Mouse (Mus musculus) MEL (cell line): ENCODE data around the gene Lhx5. TPM values are rescaled to one million over a fixed set of nuclear protein-coding genes. Genes with fewer than 3 reads are reported as not detected.

Experiments used
- DNase-seq: peaks from one replicate; pipeline ENCODE4 v3.0.0; 2011; ENCODE audit warnings: low read depth, low spot score
- H3K27ac ChIP-seq: 2 replicates; pipeline ENCODE4 v1.5.1; 2012; ENCODE audit warnings: low read depth, mild to moderate bottlenecking, control low read depth, low read length, moderate library complexity; ENCODE audit not compliant: control insufficient read depth
- H3K27me3 ChIP-seq, 2 experiments: fragments of 150-350 bp in 1 of 2; sonication (generic) in 1 of 2; 2 replicates each; pipeline ENCODE4 v1.6.1; 2012; ENCODE audit warnings: low read length in 2 of 2, mild to moderate bottlenecking in 2 of 2, improper control_type of control experiment in 1 of 2, moderate library complexity in 1 of 2; ENCODE audit not compliant: insufficient read depth in 2 of 2, control insufficient read depth in 1 of 2
- H3K36me3 ChIP-seq, 2 experiments: 2 replicates each; pipeline ENCODE4 v1.6.1; 2012 to 2014; ENCODE audit warnings: low read length in 2 of 2, improper control_type of control experiment in 1 of 2, inconsistent platforms in 1 of 2, mild to moderate bottlenecking in 1 of 2; ENCODE audit not compliant: insufficient read depth in 2 of 2, control insufficient read depth in 1 of 2
- H3K4me1 ChIP-seq, 2 experiments: fragments of 150-350 bp in 1 of 2; sonication (generic) in 1 of 2; 2 replicates each; pipeline ENCODE4 v1.6.1; 2012; ENCODE audit warnings: low read length in 2 of 2, improper control_type of control experiment in 1 of 2, mild to moderate bottlenecking in 1 of 2; ENCODE audit not compliant: insufficient read depth in 2 of 2, control insufficient read depth in 1 of 2
- H3K4me3 ChIP-seq, 2 experiments: fragments of 150-350 bp in 1 of 2; sonication (generic) in 1 of 2; 2 replicates each; pipeline ENCODE4 v1.5.1; 2012; ENCODE audit warnings: low read depth in 2 of 2, low read length in 2 of 2, mild to moderate bottlenecking in 2 of 2, moderate library complexity in 2 of 2, control low read depth in 1 of 2, improper control_type of control experiment in 1 of 2; ENCODE audit not compliant: control insufficient read depth in 1 of 2, insufficient read depth in 1 of 2
- H3K79me2 ChIP-seq: 2 replicates; pipeline ENCODE4 v1.6.1; 2012; ENCODE audit warnings: mild to moderate bottlenecking, low read length, moderate library complexity; ENCODE audit not compliant: control insufficient read depth, poor library complexity, insufficient read depth
- H3K9ac ChIP-seq: 2 replicates; pipeline ENCODE4 v1.6.1; 2012; ENCODE audit warnings: low read depth, mild to moderate bottlenecking, control low read depth, low read length, moderate library complexity; ENCODE audit not compliant: control insufficient read depth, poor library complexity, severe bottlenecking
- H3K9me3 ChIP-seq: fragments of 150-350 bp; sonication (generic); replicated peaks from 2 replicates; pipeline ENCODE4 v1.6.1; 2012; ENCODE audit warnings: mild to moderate bottlenecking, low read length, improper control_type of control experiment, moderate library complexity; ENCODE audit not compliant: insufficient read depth
- BHLHE40 ChIP-seq: IDR thresholded peaks from 2 replicates; pipeline ENCODE4 v1.6.1; 2012; ENCODE audit warnings: low read depth, mild to moderate bottlenecking, inconsistent platforms, low read length, improper control_type of control experiment, borderline replicate concordance
- CHD1 ChIP-seq: IDR thresholded peaks from 2 replicates; pipeline ENCODE4 v1.6.1; 2012; ENCODE audit warnings: low read depth, mild to moderate bottlenecking, inconsistent platforms, low read length, improper control_type of control experiment
- CTCF ChIP-seq, 3 experiments: IDR thresholded peaks in 2 of 3; conservative IDR thresholded peaks in 1 of 3; 2 replicates each; pipeline ENCODE4 v1.5.1; 2011 to 2012; ENCODE audit warnings: low read length in 3 of 3, low read depth in 2 of 3, mild to moderate bottlenecking in 2 of 3, improper control_type of control experiment in 1 of 3, inconsistent platforms in 1 of 3, mixed read lengths in 1 of 3, moderate library complexity in 1 of 3; ENCODE audit not compliant: control insufficient read depth in 1 of 3, insufficient read depth in 1 of 3, poor library complexity in 1 of 3, severe bottlenecking in 1 of 3
- GABPA ChIP-seq: IDR thresholded peaks from 2 replicates; pipeline ENCODE4 v1.6.1; 2012; ENCODE audit warnings: low read depth, mild to moderate bottlenecking, inconsistent platforms, low read length, improper control_type of control experiment, moderate library complexity
- GATA1 ChIP-seq: IDR thresholded peaks from 2 replicates; pipeline ENCODE4 v1.6.1; 2011; ENCODE audit warnings: low read depth, low read length, improper control_type of control experiment
- HCFC1 ChIP-seq: IDR thresholded peaks from 2 replicates; pipeline ENCODE4 v1.6.1; 2012; ENCODE audit warnings: low read depth, mild to moderate bottlenecking, inconsistent platforms, low read length, improper control_type of control experiment, moderate library complexity
- KAT2A ChIP-seq: conservative IDR thresholded peaks from 2 replicates; pipeline ENCODE4 v1.6.1; 2012; ENCODE audit warnings: low read depth, low read length, improper control_type of control experiment, inconsistent platforms
- MAFK ChIP-seq: IDR thresholded peaks from 2 replicates; pipeline ENCODE4 v1.6.1; 2011; ENCODE audit warnings: low read depth, mild to moderate bottlenecking, low read length, improper control_type of control experiment, borderline replicate concordance
- MAX ChIP-seq: IDR thresholded peaks from 2 replicates; pipeline ENCODE4 v1.6.1; 2011; ENCODE audit warnings: low read length, improper control_type of control experiment
- MAZ ChIP-seq: IDR thresholded peaks from 2 replicates; pipeline ENCODE4 v1.6.1; 2012; ENCODE audit warnings: low read depth, mild to moderate bottlenecking, inconsistent platforms, low read length, improper control_type of control experiment
- NRF1 ChIP-seq: IDR thresholded peaks from 2 replicates; pipeline ENCODE4 v1.6.1; 2014; ENCODE audit warnings: low read depth, mild to moderate bottlenecking, inconsistent platforms, low read length, improper control_type of control experiment, moderate library complexity; ENCODE audit not compliant: poor library complexity, insufficient read depth, severe bottlenecking
- POLR2A ChIP-seq, 2 experiments: IDR thresholded peaks; 2 replicates each; pipeline ENCODE4 v1.6.1; 2011 to 2012; ENCODE audit warnings: low read length in 2 of 2, mild to moderate bottlenecking in 2 of 2, control low read depth in 1 of 2, improper control_type of control experiment in 1 of 2, low read depth in 1 of 2, moderate library complexity in 1 of 2; ENCODE audit not compliant: control insufficient read depth in 1 of 2, insufficient read depth in 1 of 2, poor library complexity in 1 of 2
- POLR2AphosphoS2 ChIP-seq: IDR thresholded peaks from 2 replicates; pipeline ENCODE4 v1.6.1; 2011; ENCODE audit warnings: low read length, improper control_type of control experiment
- RAD21 ChIP-seq: IDR thresholded peaks from 2 replicates; pipeline ENCODE4 v1.6.1; 2011; ENCODE audit warnings: mild to moderate bottlenecking, low read depth, low read length, improper control_type of control experiment
- SIN3A ChIP-seq: IDR thresholded peaks from 2 replicates; pipeline ENCODE4 v1.6.1; 2012; ENCODE audit warnings: low read length, improper control_type of control experiment, inconsistent platforms
- TAL1 ChIP-seq: IDR thresholded peaks from 2 replicates; pipeline ENCODE4 v1.6.1; 2012; ENCODE audit warnings: mild to moderate bottlenecking, inconsistent platforms, low read length, moderate library complexity, mixed read lengths
- TBP ChIP-seq: IDR thresholded peaks from 2 replicates; pipeline ENCODE4 v1.8.0; 2011; ENCODE audit warnings: low read depth, low read length, improper control_type of control experiment
- TCF12 ChIP-seq: IDR thresholded peaks from 2 replicates; pipeline ENCODE4 v1.6.1; 2014; ENCODE audit warnings: low read depth, mild to moderate bottlenecking, inconsistent platforms, low read length, improper control_type of control experiment, moderate library complexity
- UBTF ChIP-seq: IDR thresholded peaks from 2 replicates; pipeline ENCODE4 v1.6.1; 2012; ENCODE audit warnings: low read depth, mild to moderate bottlenecking, inconsistent platforms, low read length, improper control_type of control experiment, moderate library complexity, borderline replicate concordance; ENCODE audit not compliant: insufficient read depth
- USF1 ChIP-seq: IDR thresholded peaks from 2 replicates; pipeline ENCODE4 v1.6.1; 2014; ENCODE audit warnings: low read depth, mild to moderate bottlenecking, inconsistent platforms, low read length, improper control_type of control experiment, moderate library complexity
- ZMIZ1 ChIP-seq: IDR thresholded peaks from 2 replicates; pipeline ENCODE4 v1.6.1; 2012; ENCODE audit warnings: low read depth, mild to moderate bottlenecking, inconsistent platforms, low read length, improper control_type of control experiment, moderate library complexity
- polyA plus RNA-seq, 2 experiments: library from polyadenylated mRNA; stranded (reverse) in 1 of 2; unstranded in 1 of 2; fragments of >175 nt in 1 of 2; fragments of >200 nt in 1 of 2; gene quantifications; 2 replicates each; pipeline versions ENCODE4 v1.2.1 to v1.2.4; 2012; ENCODE audit warnings: low replicate concordance in 2 of 2, low read depth in 1 of 2; ENCODE audit not compliant: insufficient read length in 2 of 2, insufficient read depth in 1 of 2, missing spikeins in 1 of 2
- total RNA-seq: library from RNA; depleted of rRNA; stranded (reverse); fragments of 300-350 nt; gene quantifications from 2 replicates; pipeline ENCODE4 v1.2.3, GENCODE M21; 2012

The Lhx5 gene
- total and polyA plus RNA-seq, 3 experiments, result not detected

DNA sequence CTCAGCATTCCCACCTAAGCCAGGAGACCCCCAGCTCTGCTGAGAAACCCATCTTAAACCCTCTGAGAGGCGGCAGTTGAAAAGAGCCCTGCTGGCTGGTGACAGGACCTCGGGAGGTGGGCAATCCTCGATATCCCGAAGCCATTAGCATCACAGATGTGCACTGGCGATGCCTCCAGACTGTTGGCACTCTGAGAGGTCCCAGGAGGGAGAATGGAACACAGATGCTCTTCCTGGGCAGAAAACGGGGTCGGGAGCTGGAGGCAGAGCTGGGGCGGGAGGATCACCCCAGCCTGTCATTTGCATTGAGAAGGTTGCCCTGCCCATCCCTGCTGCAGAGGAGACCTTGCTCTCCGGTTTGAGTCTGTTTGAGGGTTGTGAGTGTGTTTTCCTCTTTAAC is 42.7 kb upstream of the Lhx5 start:
- DNase-seq, result no peak
- H3K4me1 ChIP-seq, result no peaks in the 10 kb centered on the region
- H3K9ac ChIP-seq, result no peak overlapping the region
- no peaks in the 10 kb centered on the region for H3K27me3 ChIP-seq
- no peaks in the 10 kb centered on the region for H3K9me3 ChIP-seq
- H3K4me3 ChIP-seq, result no peak overlapping the region
- no peaks in the 10 kb centered on the region for H3K79me2 ChIP-seq
- no peaks in the 10 kb centered on the region for H3K36me3 ChIP-seq
- no peak for TF ChIP-seq MAZ
- TF ChIP-seq GATA1, result no peak
- no peak for TF ChIP-seq POLR2AphosphoS2
- no peak for TF ChIP-seq BHLHE40
- no peak for TF ChIP-seq GABPA
- no peak for TF ChIP-seq HCFC1
- TF ChIP-seq TBP, result no peak
- TF ChIP-seq NRF1, result no peak
- TF ChIP-seq POLR2A (IDR thresholded peaks at IDR 0.05; ENCODE audit: control insufficient read depth in 1 of 2, insufficient read depth in 1 of 2, low read depth in 1 of 2, low read length in 2 of 2, poor library complexity in 1 of 2), result no peak
- no peak for TF ChIP-seq USF1
- TF ChIP-seq MAFK, result no peak
- no peak for TF ChIP-seq CTCF (IDR thresholded peaks at IDR 0.05 in 2 of 3, conservative IDR thresholded peaks at IDR 0.05 in 1 of 3; ENCODE audit: control insufficient read depth in 1 of 3, insufficient read depth in 1 of 3, low read depth in 2 of 3, low read length in 3 of 3, poor library complexity in 1 of 3, severe bottlenecking in 1 of 3)
- TF ChIP-seq RAD21, result no peak
- TF ChIP-seq MAX, result no peak
- no peak for TF ChIP-seq KAT2A
- TF ChIP-seq UBTF, result no peak
- H3K27ac ChIP-seq, result no peak overlapping the region

GRCm38 (mm10) chr5:120389973-120390372 is 41.5 kb upstream of the Lhx5 start:
- Histone ChIP-seq H3K4me1 (no peaks in the 10 kb centered on the region), H3K36me3 (no peaks in the 10 kb centered on the region), H3K27me3 (no peaks in the 10 kb centered on the region), H3K27ac (no peak overlapping the region), H3K79me2 (no peaks in the 10 kb centered on the region), H3K4me3 (no peak overlapping the region), H3K9me3 (no peaks in the 10 kb centered on the region), H3K9ac (no peak overlapping the region)
- no peak for DNase-seq
- TF ChIP-seq TAL1 (no peak), SIN3A (no peak), ZMIZ1 (no peak), MAX (no peak), TCF12 (no peak), CHD1 (no peak)
